Mouse (Mus musculus) kidney, adult 8-10 months (tissue): ENCODE results near the gene Gm3020.
"Not testable (repeated sequence)": the region's sequence is repeated elsewhere in the genome, so short reads cannot be mapped to it uniquely, and the experiment has no call there.

Experiments used
- DNase-seq, 2 experiments: peaks; one replicate each; pipeline ENCODE4 v3.0.0; 2022

The Gm3020 gene

GRCm38 (mm10) chr14:3651730-3652129 is at the start of gene Gm3020:
Gm3020 (plus strand) TSS chr14:3652030.
- DNase-seq, result not testable (repeated sequence)

DNA sequence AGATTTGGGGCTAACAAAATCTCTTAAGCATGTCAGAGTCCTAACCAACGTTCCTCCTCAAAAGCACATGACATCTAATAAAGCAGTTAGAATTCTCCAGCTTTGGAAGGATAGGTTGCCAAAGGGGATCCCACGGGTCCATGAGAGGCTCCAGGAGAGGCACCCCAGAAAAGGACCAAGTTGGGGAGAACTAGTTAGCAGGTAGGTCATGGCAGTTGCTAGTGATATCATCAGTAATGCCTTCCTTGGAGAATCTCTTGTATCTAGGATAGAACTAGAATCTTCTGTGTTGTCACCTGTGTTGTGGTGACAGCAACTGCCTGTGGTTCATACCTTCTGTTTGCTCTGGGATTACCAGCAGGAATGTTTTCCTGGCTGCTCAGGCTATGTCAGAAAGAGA is 17.6 kb upstream of the Gm3020 start, which contains the start of gene Gm3012:
Gm3012 (plus strand) TSS at position 301 of the 400 bp plus-strand sequence.
- not testable (repeated sequence) for DNase-seq

DNA sequence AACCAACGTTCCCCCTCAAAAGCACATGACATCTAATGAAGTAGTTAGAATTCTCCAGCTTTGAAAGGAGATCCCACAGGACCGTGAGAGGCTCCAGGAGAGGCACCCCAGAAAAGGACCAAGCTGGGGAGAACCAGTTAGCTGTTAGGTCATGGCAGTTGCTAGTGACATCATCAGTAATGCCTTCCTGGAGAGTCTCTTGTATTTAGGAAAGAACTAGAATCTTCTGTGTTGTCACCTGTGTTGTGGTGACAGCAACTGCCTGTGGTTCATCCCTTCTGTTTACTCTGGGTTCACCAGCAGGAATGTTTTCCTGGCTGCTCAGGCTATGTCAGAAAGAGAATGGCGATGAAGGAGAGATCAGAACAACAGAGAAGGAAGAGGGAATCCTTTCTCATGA is 36.7 kb downstream of the Gm3020 start, which contains the start of gene Gm3043:
Gm3043 (plus strand) TSS at position 301 of the 400 bp plus-strand sequence.
- DNase-seq, result not testable (repeated sequence)
